Mouse (Mus musculus) thymus, adult 2 months (tissue): ENCODE results near the gene Mettl16.

Source experiments
- CTCF ChIP-seq: fragments of 200-500 bp; IDR thresholded peaks from 2 replicates; pipeline ENCODE4 v1.5.1; 2012; ENCODE audit warnings: mild to moderate bottlenecking, control low read depth, low read length, moderate library complexity, borderline replicate concordance; ENCODE audit not compliant: control insufficient read depth, poor library complexity, insufficient read depth; ENCODE audit errors: extremely low read depth
- POLR2A ChIP-seq: fragments of 200-500 bp; IDR thresholded peaks from 2 replicates; pipeline ENCODE4 v1.6.1; 2012; ENCODE audit warnings: mild to moderate bottlenecking, low read length, control low read depth, moderate library complexity; ENCODE audit not compliant: control insufficient read depth, poor library complexity, insufficient read depth; ENCODE audit errors: extremely low read depth

DNA sequence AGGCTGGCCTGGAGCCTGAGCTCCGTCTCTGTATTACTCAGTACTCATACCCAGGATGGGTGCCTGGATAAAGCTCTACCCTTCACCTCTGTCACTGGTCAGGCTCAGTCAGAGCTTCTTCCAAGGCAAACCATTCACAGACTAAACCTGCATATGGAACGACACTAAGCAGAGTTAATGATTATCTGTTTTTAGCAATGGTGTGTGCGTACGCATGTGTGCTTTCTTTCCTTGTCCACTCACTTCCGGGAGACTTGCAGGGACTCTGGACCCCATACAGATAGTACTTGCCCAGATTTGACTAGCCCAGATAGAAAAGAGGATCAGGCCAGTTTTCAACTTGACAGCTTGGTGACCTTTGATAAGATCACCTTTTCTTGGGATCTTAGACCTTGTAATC is 56.1 kb downstream of the Mettl16 start:
- TF ChIP-seq CTCF, result no peak
- TF ChIP-seq POLR2A, result no peak
